Comparison of ENCODE assay signal across 9 mouse cellular contexts in the genomic region with DNA sequence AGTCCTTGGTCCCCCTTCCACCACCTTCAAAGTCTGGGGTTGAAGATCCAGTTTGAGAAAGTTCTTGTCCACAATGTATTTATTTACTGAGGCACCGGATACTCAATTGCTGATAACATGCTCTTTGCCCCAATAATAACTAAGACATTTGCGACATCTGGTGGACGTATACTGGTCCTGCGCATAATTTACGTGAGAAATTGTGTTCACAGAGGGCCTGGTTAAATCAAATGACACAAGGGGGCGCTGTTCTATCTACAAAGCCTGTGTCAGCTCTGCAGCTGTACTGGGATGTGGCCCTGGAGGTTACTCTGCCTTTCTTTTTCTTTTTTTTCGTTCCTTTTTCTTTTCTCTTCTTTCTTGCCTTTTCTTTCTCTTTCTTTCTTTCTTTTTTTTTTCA. TPM values are rescaled to one million over a fixed set of nuclear protein-coding genes. Genes with fewer than 3 reads are reported as not detected.
DNase-seq lines count a peak whose midpoint lies in the region; ATAC-seq and TF ChIP-seq lines count a peak whose summit lies in the region.
"Had no signal": no experiment of that assay in that cellular context is flagged by ENCODE, and none has a peak within 500 bp of the region (broad histone marks: within the 10 kb centered on the region; RNA-seq: fewer than 3 reads in every experiment).

No protein-coding gene starts in this region.

- no peaks in the 10 kb centered on the region for H3K27me3 ChIP-seq in intestine, postnatal 0 days (replicated peaks; ENCODE audit: control insufficient read depth, insufficient read depth, low read length)
- no peaks in the 10 kb centered on the region for H3K27me3 ChIP-seq in limb, embryonic 10.5 days (ENCODE audit: low read depth, poor library complexity, severe bottlenecking)
- H3K27me3 ChIP-seq in stomach, embryonic 14.5 days (ENCODE audit: control insufficient read depth, insufficient read depth, low read length) = no peaks in the 10 kb centered on the region
- H3K27me3 ChIP-seq: embryonic facial prominence, embryonic 13.5 days had no signal

- no peak overlapping the region for H3K4me3 ChIP-seq in intestine, postnatal 0 days (ENCODE audit: low read depth, low read length)
- no peak overlapping the region for H3K4me3 ChIP-seq in limb, embryonic 10.5 days
- no peak overlapping the region for H3K4me3 ChIP-seq in stomach, embryonic 14.5 days (ENCODE audit: low read depth, low read length)
- H3K4me3 ChIP-seq: embryonic facial prominence, embryonic 13.5 days had no signal

- no peak overlapping the region for H3K4me2 ChIP-seq in intestine, postnatal 0 days (replicated peaks; ENCODE audit: low read depth)
- no peak overlapping the region for H3K4me2 ChIP-seq in stomach, embryonic 14.5 days (replicated peaks; ENCODE audit: low read depth, low read length)
- H3K4me2 ChIP-seq: embryonic facial prominence, embryonic 13.5 days had no signal

- no peaks in the 10 kb centered on the region for H3K9me3 ChIP-seq in intestine, postnatal 0 days (ENCODE audit: control insufficient read depth)
- H3K9me3 ChIP-seq in limb, embryonic 10.5 days (replicated peaks) = no peaks in the 10 kb centered on the region
- no peaks in the 10 kb centered on the region for H3K9me3 ChIP-seq in stomach, embryonic 14.5 days (ENCODE audit: control insufficient read depth, low read depth, low read length)
- H3K9me3 ChIP-seq: embryonic facial prominence, embryonic 13.5 days had no signal

- TF ChIP-seq CTCF in intestine, postnatal 0 days (IDR thresholded peaks at IDR 0.05; ENCODE audit: low read depth) = peak; percentile 92

- H3K36me3 ChIP-seq in intestine, postnatal 0 days (ENCODE audit: control insufficient read depth, insufficient read depth) = no peaks in the 10 kb centered on the region
- H3K36me3 ChIP-seq in limb, embryonic 10.5 days = no peaks in the 10 kb centered on the region
- no peaks in the 10 kb centered on the region for H3K36me3 ChIP-seq in stomach, embryonic 14.5 days (ENCODE audit: control insufficient read depth, insufficient read depth, low read length)
- H3K36me3 ChIP-seq: embryonic facial prominence, embryonic 13.5 days had no signal

- peak; percentile 21 to 39 for DNase-seq in urinary bladder, adult 18-20 months (ENCODE audit: low spot score in 2 of 2)
- no peak for DNase-seq in urinary bladder, postnatal 10 days (ENCODE audit: low spot score)
- DNase-seq in cerebellum, adult 9-11 months = peak; percentile 44
- peak; percentile 35 to 63 for DNase-seq in frontal cortex, postnatal 25 days (ENCODE audit: low spot score in 2 of 2)
- DNase-seq in limb, embryonic 10.5 days (ENCODE audit: low spot score) = peak; percentile 77
- DNase-seq in naive thymus-derived CD4-positive, alpha-beta T cell, adult 2 months (ENCODE audit: low read depth) = peak; percentile 88

- H3K4me1 ChIP-seq in intestine, postnatal 0 days (replicated peaks; ENCODE audit: control insufficient read depth, insufficient read depth, low read length) = no peaks in the 10 kb centered on the region
- H3K4me1 ChIP-seq in limb, embryonic 10.5 days = peaks cover 16% of the 10 kb centered on the region; the same call in 1 of the 2 replicates
- H3K4me1 ChIP-seq in stomach, embryonic 14.5 days (ENCODE audit: control insufficient read depth, insufficient read depth, low read length) = no peaks in the 10 kb centered on the region
- H3K4me1 ChIP-seq: embryonic facial prominence, embryonic 13.5 days had no signal

- H3K27ac ChIP-seq in intestine, postnatal 0 days (ENCODE audit: low read depth, low read length) = no peak overlapping the region
- H3K27ac ChIP-seq in limb, embryonic 10.5 days = no peak overlapping the region
- H3K27ac ChIP-seq in stomach, embryonic 14.5 days (ENCODE audit: low read length) = no peak overlapping the region
- H3K27ac ChIP-seq: embryonic facial prominence, embryonic 13.5 days had no signal

- H3K9ac ChIP-seq in intestine, postnatal 0 days (ENCODE audit: low read depth, low read length) = no peak overlapping the region
- no peak overlapping the region for H3K9ac ChIP-seq in stomach, embryonic 14.5 days (replicated peaks; ENCODE audit: low read depth, low read length)
- H3K9ac ChIP-seq: embryonic facial prominence, embryonic 13.5 days had no signal

- peak; percentile 34 for ATAC-seq in intestine, postnatal 0 days
- ATAC-seq in stomach, embryonic 14.5 days (ENCODE audit: insufficient number of reproducible peaks, insufficient read depth, low FRiP score, low read depth) = peak; percentile 33; the same call in 1 of the 2 replicates

- 6% methylated on average over 7 of the region's 7 CpGs for WGBS in intestine, postnatal 0 days
- 13% methylated on average over 7 of the region's 7 CpGs for WGBS in limb, embryonic 10.5 days
- 7% methylated on average over 7 of the region's 7 CpGs for WGBS in stomach, embryonic 14.5 days

RNA-seq across cellular contexts. Expression of gene Cdca7l, which starts 39.2 kb away (rescaled TPM):
- polyA plus RNA-seq in intestine, postnatal 0 days (2015; fragmentation: Nextera tagmentation; extraction: Ambion mirVana) = 8.1 and 8.2 TPM in 2 replicates
- polyA plus RNA-seq in limb, embryonic 10.5 days (2016; fragmentation: Nextera tagmentation; extraction: Ambion mirVana) = 54.8 and 65.0 TPM in 2 replicates
- 49.0 and 51.1 TPM in 2 replicates for polyA plus RNA-seq in stomach, embryonic 14.5 days (2014; fragmentation: Nextera tagmentation; extraction: Ambion mirVana)
